Mouse (Mus musculus): ENCODE data around the gene Dhx9.
"Not testable (repeated sequence)": the region's sequence is repeated elsewhere in the genome, so short reads cannot be mapped to it uniquely, and the experiment has no call there.

DNA sequence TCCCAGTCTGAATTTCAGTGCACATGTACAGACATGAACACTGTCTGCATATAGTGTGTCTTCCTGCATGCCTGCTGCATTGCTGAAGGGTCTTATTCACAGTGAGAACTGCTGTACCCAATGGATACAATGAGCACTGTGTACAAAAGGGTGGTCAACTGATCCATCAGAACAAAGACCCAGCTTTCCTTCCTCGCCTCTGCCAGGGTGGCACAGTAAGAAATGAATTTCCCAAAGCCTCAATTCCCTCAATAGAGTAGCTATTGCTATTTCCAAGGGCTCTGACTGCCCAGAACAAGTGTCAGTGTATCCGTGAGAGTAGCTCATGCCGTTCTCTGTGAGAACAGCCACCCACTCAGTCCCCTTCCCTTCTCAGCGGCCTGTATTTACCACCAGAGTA is 69.7 kb downstream of the Dhx9 start:
- TF ChIP-seq CTCF (IDR thresholded peaks at IDR 0.05; ENCODE audit: borderline replicate concordance, insufficient read depth, low read depth, low read length); POLR2A (IDR thresholded peaks at IDR 0.05; ENCODE audit: borderline replicate concordance, insufficient read depth, low read length): not testable (repeated sequence)
